Comparison of ENCODE assay signal across 8 mouse cellular contexts in genomic region chr3:67583846-67584186, GRCm38 (mm10). TPM values are rescaled to one million over a fixed set of nuclear protein-coding genes. Genes with fewer than 3 reads are reported as not detected.
DNase-seq lines count a peak whose midpoint lies in the region; ATAC-seq and TF ChIP-seq lines count a peak whose summit lies in the region.

No protein-coding gene starts in this region.

- no peaks in the 10 kb centered on the region for H3K9me3 ChIP-seq in heart, postnatal 0 days (replicated peaks; ENCODE audit: control insufficient read depth, low read length)
- no peaks in the 10 kb centered on the region for H3K9me3 ChIP-seq in hindbrain, embryonic 10.5 days
- H3K9me3 ChIP-seq in limb, embryonic 10.5 days (replicated peaks): no peaks in the 10 kb centered on the region
- no peaks in the 10 kb centered on the region for H3K9me3 ChIP-seq in neural tube, embryonic 14.5 days (ENCODE audit: control insufficient read depth, low read length)

- 80% methylated on average over 6 of the region's 6 CpGs for WGBS in heart, postnatal 0 days
- whole genome bisulfite sequencing in hindbrain, embryonic 10.5 days: 87% methylated on average over 6 of the region's 6 CpGs
- WGBS in limb, embryonic 10.5 days: 82% methylated on average over 6 of the region's 6 CpGs
- WGBS in neural tube, embryonic 14.5 days: 90% methylated on average over 6 of the region's 6 CpGs

- intact Hi-C loops in left cerebral cortex, postnatal 25 days (cut with DNase I): no loop called here

- H3K27me3 ChIP-seq in heart, postnatal 0 days (ENCODE audit: control insufficient read depth, insufficient read depth, low read length): no peaks in the 10 kb centered on the region
- H3K27me3 ChIP-seq in hindbrain, embryonic 10.5 days (ENCODE audit: insufficient read depth, poor library complexity, severe bottlenecking): no peaks in the 10 kb centered on the region
- H3K27me3 ChIP-seq in limb, embryonic 10.5 days (ENCODE audit: low read depth, poor library complexity, severe bottlenecking): no peaks in the 10 kb centered on the region
- no peaks in the 10 kb centered on the region for H3K27me3 ChIP-seq in neural tube, embryonic 14.5 days (ENCODE audit: control insufficient read depth, insufficient read depth, low read length)

- no peak for TF ChIP-seq CTCF in heart, postnatal 0 days (IDR thresholded peaks at IDR 0.05; ENCODE audit: low read depth)

- H3K9ac ChIP-seq in heart, postnatal 0 days (replicated peaks; ENCODE audit: low read depth, low read length): 0 out of 2 replicates have a peak overlapping the region, but pooled peaks have one; percentile 74
- H3K9ac ChIP-seq in neural tube, embryonic 14.5 days (replicated peaks; ENCODE audit: low read depth, low read length): no peak overlapping the region; the same call in 1 of the 2 replicates

- DNase-seq in heart, postnatal 0 days (ENCODE audit: low spot score): no peak
- no peak for DNase-seq in heart, adult 9 months (ENCODE audit: low spot score in 2 of 2)
- DNase-seq in hindbrain, embryonic 10.5 days (ENCODE audit: low spot score): no peak
- DNase-seq in limb, embryonic 10.5 days (ENCODE audit: low spot score): no peak
- DNase-seq in urinary bladder, postnatal 14 days (ENCODE audit: low spot score): no peak
- DNase-seq in left cerebral cortex, postnatal 25 days (ENCODE audit: low spot score in 2 of 2): no peak

- H3K36me3 ChIP-seq in heart, postnatal 0 days (replicated peaks; ENCODE audit: control insufficient read depth, insufficient read depth, low read length): peaks cover 24% of the 10 kb centered on the region
- peaks cover 22% of the 10 kb centered on the region for H3K36me3 ChIP-seq in hindbrain, embryonic 10.5 days
- peaks cover 32% of the 10 kb centered on the region for H3K36me3 ChIP-seq in limb, embryonic 10.5 days
- H3K36me3 ChIP-seq in neural tube, embryonic 14.5 days (ENCODE audit: control insufficient read depth, insufficient read depth, low read length): 0 out of 2 replicates have a peak, but pooled peaks cover 4% of the 10 kb centered on the region

- peak overlapping the region; percentile 94 for H3K4me3 ChIP-seq in heart, postnatal 0 days (ENCODE audit: low read depth, low read length)
- peak overlapping the region; percentile 72 for H3K4me3 ChIP-seq in hindbrain, embryonic 10.5 days
- peak overlapping the region; percentile 93; the same call in 1 of the 2 replicates for H3K4me3 ChIP-seq in limb, embryonic 10.5 days
- H3K4me3 ChIP-seq in neural tube, embryonic 14.5 days (ENCODE audit: low read depth, low read length): no peak overlapping the region

- H3K4me2 ChIP-seq in heart, postnatal 0 days (ENCODE audit: low read depth, low read length): peak overlapping the region; percentile 99
- H3K4me2 ChIP-seq in neural tube, embryonic 14.5 days (ENCODE audit: low read depth, low read length): peak overlapping the region; percentile 85

- ATAC-seq in heart, postnatal 0 days (ENCODE audit: insufficient read depth, low read depth): no peak
- ATAC-seq in neural tube, embryonic 14.5 days (ENCODE audit: low read depth): no peak
- ATAC-seq in erythroid progenitor cell, adult 5-6 weeks (replicated peaks; ENCODE audit: low FRiP score, poor library complexity, severe bottlenecking): no peak

- no peak for TF ChIP-seq EP300 in heart, postnatal 0 days (IDR thresholded peaks at IDR 0.05; ENCODE audit: low read depth)

- no peak overlapping the region for H3K27ac ChIP-seq in heart, postnatal 0 days (ENCODE audit: low read depth)
- no peak overlapping the region for H3K27ac ChIP-seq in hindbrain, embryonic 10.5 days
- H3K27ac ChIP-seq in limb, embryonic 10.5 days: no peak overlapping the region
- no peak overlapping the region for H3K27ac ChIP-seq in neural tube, embryonic 14.5 days (ENCODE audit: low read depth, low read length)

- peaks cover 6% of the 10 kb centered on the region for H3K4me1 ChIP-seq in heart, postnatal 0 days (ENCODE audit: control insufficient read depth, insufficient read depth)
- peaks cover 12% of the 10 kb centered on the region for H3K4me1 ChIP-seq in hindbrain, embryonic 10.5 days (replicated peaks)
- peaks cover 10% of the 10 kb centered on the region for H3K4me1 ChIP-seq in limb, embryonic 10.5 days
- peaks cover 8% of the 10 kb centered on the region; the same call in 1 of the 2 replicates for H3K4me1 ChIP-seq in neural tube, embryonic 14.5 days (ENCODE audit: control insufficient read depth, insufficient read depth, low read length)

RNA-seq across cellular contexts. Expression of gene Mfsd1, which starts 1.3 kb away (rescaled TPM):
- 27.9 and 33.3 TPM in 2 replicates for total RNA-seq in heart, postnatal 0 days (2014; rRNA removed; ENCODE audit: low replicate concordance)
- polyA plus RNA-seq in heart, postnatal 0 days (2015; fragmentation: Nextera tagmentation; extraction: Ambion mirVana): 27.4 and 28.3 TPM in 2 replicates
- polyA plus RNA-seq in hindbrain, embryonic 10.5 days (2016; fragmentation: Nextera tagmentation; extraction: Ambion mirVana): 54.4 and 62.7 TPM in 2 replicates
- polyA plus RNA-seq in limb, embryonic 10.5 days (2016; fragmentation: Nextera tagmentation; extraction: Ambion mirVana): 59.7 and 61.5 TPM in 2 replicates
- polyA plus RNA-seq in neural tube, embryonic 14.5 days (2014; fragmentation: Nextera tagmentation; extraction: Ambion mirVana): 30.6 and 40.1 TPM in 2 replicates
- total RNA-seq in erythroid progenitor cell, adult 5-6 weeks (2015; ENCODE audit: low replicate concordance): 19.5 and 23.1 TPM in 2 replicates
- total RNA-seq in erythroid progenitor cell, adult 5-6 weeks (2017; ENCODE audit: low replicate concordance): 42.1 and 46.1 TPM in 2 replicates
- 10 to 100 TPM; 34.0 to 35.9 TPM for total RNA-seq in left cerebral cortex, postnatal 25 days (2021)
